Mouse (Mus musculus) cerebellum, adult 2 months (tissue): Measurements from ENCODE around the gene Gm49396. TPM values are rescaled to one million over a fixed set of nuclear protein-coding genes. Genes with fewer than 3 reads are reported as not detected.

Source experiments
- DNase-seq, 2 experiments: peaks; one replicate each; pipeline ENCODE4 v3.0.0; 2021
- H3K27ac ChIP-seq: fragments of 200-500 bp; 2 replicates; pipeline ENCODE4 v1.5.1; 2012; ENCODE audit warnings: low read length, control low read depth, inconsistent platforms; ENCODE audit not compliant: insufficient read depth
- H3K27me3 ChIP-seq: fragments of 200-500 bp; 2 replicates; pipeline ENCODE4 v1.6.1; 2012; ENCODE audit warnings: inconsistent platforms, mild to moderate bottlenecking, low read length, moderate library complexity; ENCODE audit not compliant: control insufficient read depth, insufficient read depth
- H3K4me1 ChIP-seq: fragments of 200-500 bp; 2 replicates; pipeline ENCODE4 v1.6.1; 2011; ENCODE audit warnings: low read length; ENCODE audit not compliant: control insufficient read depth, insufficient read depth
- H3K4me3 ChIP-seq: fragments of 200-500 bp; replicated peaks from 2 replicates; pipeline ENCODE3; 2011; ENCODE audit warnings: mild to moderate bottlenecking, low read depth, low read length, control low read depth; ENCODE audit not compliant: insufficient read depth
- CTCF ChIP-seq: fragments of 200-500 bp; IDR thresholded peaks from 2 replicates; pipeline ENCODE4 v1.5.1; 2011; ENCODE audit warnings: low read depth, mild to moderate bottlenecking, control low read depth, low read length, moderate library complexity, borderline replicate concordance; ENCODE audit not compliant: insufficient read depth
- POLR2A ChIP-seq: fragments of 200-500 bp; IDR thresholded peaks from 2 replicates; pipeline ENCODE4 v1.6.1; 2011; ENCODE audit warnings: low read length, control low read depth, borderline replicate concordance; ENCODE audit not compliant: insufficient read depth
- WGBS: fragments of 180-500 bp; shearing (Covaris S2); methylation state at CpG from one replicate; pipeline ENCODE4 v1.1.7; 2018; 5-methylcytosine and 5-hydroxymethylcytosine counted together
- polyA plus RNA-seq: library from polyadenylated mRNA; depleted of rRNA; stranded (reverse); fragments of >200 nt; gene quantifications from 2 replicates; pipeline ENCODE4 v1.2.3, GENCODE M21; 2012

Gene Gm49396
- polyA plus RNA-seq, 1 experiment: 12.3 TPM

GRCm38 (mm10) chr7:30592772-30593423 is 29.8 kb downstream of the Gm49396 start:
- Histone ChIP-seq H3K4me1 (no peaks in the 10 kb centered on the region), H3K27ac (no peak overlapping the region), H3K4me3 (no peak overlapping the region), H3K27me3 (no peaks in the 10 kb centered on the region)
- no peak for DNase-seq
- TF ChIP-seq CTCF (no peak), POLR2A (no peak)
- WGBS: 73% methylated on average over 5 of the region's 5 CpGs

- H3K27me3 ChIP-seq: no peaks in the 10 kb centered on the region
- H3K4me1 ChIP-seq: no peaks in the 10 kb centered on the region
- H3K27ac ChIP-seq: no peak overlapping the region
- DNase-seq: no peak
- WGBS: 52% methylated on average over 10 of the region's 10 CpGs
- TF ChIP-seq POLR2A (no peak), CTCF (no peak)
- H3K4me3 ChIP-seq: no peak overlapping the region
Observed at GRCm38 (mm10) chr7:30593579-30594509, 30.7 kb downstream of the Gm49396 start.

GRCm38 (mm10) chr7:30594510-30595024 is 31.4 kb downstream of the Gm49396 start:
- TF ChIP-seq CTCF: no peak
- no peak for TF ChIP-seq POLR2A
- WGBS: 58% methylated on average over 4 of the region's 4 CpGs
- H3K27ac ChIP-seq: no peak overlapping the region

GRCm38 (mm10) chr7:30596093-30596492 is 32.9 kb downstream of the Gm49396 start:
- TF ChIP-seq CTCF (no peak), POLR2A (no peak)
- WGBS: 84% methylated on average over 5 of the region's 5 CpGs
- Histone ChIP-seq H3K27ac (no peak overlapping the region), H3K4me1 (peaks cover 6% of the 10 kb centered on the region), H3K4me3 (no peak overlapping the region), H3K27me3 (no peaks in the 10 kb centered on the region)
- DNase-seq: no peak

More at GRCm38 (mm10) chr7:30594510-30595024, 31.4 kb downstream of the Gm49396 start:
- H3K4me1 ChIP-seq: no peaks in the 10 kb centered on the region
- no peak overlapping the region for H3K4me3 ChIP-seq
- no peaks in the 10 kb centered on the region for H3K27me3 ChIP-seq
- DNase-seq: no peak

GRCm38 (mm10) chr7:30596811-30597210 is 33.7 kb downstream of the Gm49396 start:
- WGBS: 59% methylated on average over 5 of the region's 5 CpGs
- no peak overlapping the region for H3K4me3 ChIP-seq
- H3K4me1 ChIP-seq: peaks cover 6% of the 10 kb centered on the region
- no peaks in the 10 kb centered on the region for H3K27me3 ChIP-seq
- H3K27ac ChIP-seq: no peak overlapping the region
- no peak for DNase-seq
- TF ChIP-seq POLR2A (no peak), CTCF (no peak)

- 93% methylated on average over 12 of the region's 12 CpGs for WGBS
- Histone ChIP-seq H3K4me1 (peaks cover 6% of the 10 kb centered on the region), H3K27ac (no peak within 1 kb of the TSS), H3K4me3 (peak within 1 kb of the TSS; percentile 15), H3K27me3 (no peaks in the 10 kb centered on the region)
- no peak for DNase-seq
- TF ChIP-seq CTCF: no peak
- no peak for TF ChIP-seq POLR2A
Observed at GRCm38 (mm10) chr7:30598786-30599185, 35.6 kb downstream of the Gm49396 start, which contains the start of gene Zbtb32. Gene Zbtb32 (minus strand): TSS chr7:30598909.

- Histone ChIP-seq H3K4me1 (peaks cover 6% of the 10 kb centered on the region), H3K27ac (peak overlapping the region; percentile 37; the same call in 1 of the 2 replicates), H3K4me3 (peak overlapping the region; percentile 31), H3K27me3 (no peaks in the 10 kb centered on the region)
- WGBS: 2% methylated on average over 16 of the region's 16 CpGs
- peak; percentile 95 to 98 for DNase-seq
- TF ChIP-seq POLR2A: peak; percentile 59; the same call in 1 of the 2 replicates
- TF ChIP-seq CTCF: no peak
Observed at GRCm38 (mm10) chr7:30599933-30600353, 36.8 kb downstream of the Gm49396 start.

GRCm38 (mm10) chr7:30600651-30601050 is 37.5 kb downstream of the Gm49396 start:
- WGBS: 45% methylated on average over 7 of the region's 7 CpGs
- Histone ChIP-seq H3K4me3 (no peak overlapping the region), H3K27me3 (no peaks in the 10 kb centered on the region), H3K27ac (peak overlapping the region; percentile 37; the same call in 1 of the 2 replicates), H3K4me1 (peaks cover 6% of the 10 kb centered on the region)
- TF ChIP-seq CTCF: no peak
- no peak for TF ChIP-seq POLR2A
- no peak for DNase-seq
